Comparison of ENCODE assay signal across 16 mouse cellular contexts in genomic region chr8:9402393-9402792, GRCm38 (mm10).
"Had no signal": no experiment of that assay in that cellular context is flagged by ENCODE, and none has a peak within 500 bp of the region (broad histone marks: within the 10 kb centered on the region; RNA-seq: fewer than 3 reads in every experiment).

No protein-coding gene starts in this region.

- DNase-seq: gastrocnemius, postnatal 14 days; gastrocnemius, postnatal 36 days; heart, adult 18-20 months; heart, postnatal 14 days; heart, postnatal 36 days; kidney, adult 2 months; kidney, postnatal 10 days; kidney, postnatal 36 days; layer of hippocampus, adult 9-11 months; layer of hippocampus, postnatal 36 days; left cerebral cortex, postnatal 4 days had no signal

- ATAC-seq: hindbrain, embryonic 16.5 days; inflammation-experienced regulatory T-cells, adult 6 months; intestine, embryonic 15.5 days; intestine, postnatal 0 days; liver, embryonic 12.5 days had no signal
